Mouse (Mus musculus): ENCODE measurements around the gene Lrp2.

DNA sequence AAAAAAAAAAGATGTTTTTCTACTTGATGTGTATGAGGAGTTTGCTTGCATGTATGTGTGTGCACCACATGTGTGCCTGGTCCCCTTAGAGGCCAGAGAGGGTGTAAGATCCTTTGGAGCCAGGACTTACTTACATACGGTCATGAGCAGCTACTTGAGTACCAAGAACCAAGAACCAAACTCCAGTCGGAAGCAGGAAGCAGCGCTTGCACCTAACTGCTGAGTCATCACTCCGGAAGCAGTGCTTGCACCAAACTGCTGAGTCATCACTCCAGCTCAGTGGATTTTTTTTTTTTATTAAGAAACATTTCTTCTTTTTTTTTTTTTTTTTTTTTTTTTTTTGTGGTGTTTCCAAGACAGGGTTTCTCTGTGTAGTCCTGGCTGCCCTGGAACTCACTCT lies 27.4 kb upstream of the Lrp2 start:
- no peak for TF ChIP-seq POLR2AphosphoS5 (IDR thresholded peaks at IDR 0.05; ENCODE audit: insufficient replicate concordance, low read depth, low read length)
- TF ChIP-seq CTCF (IDR thresholded peaks at IDR 0.05; ENCODE audit: low read depth, low read length), result no peak
